In genomic region chr17:34198521-34198912, GRCm38 (mm10) we compare ENCODE assay signal across 7 mouse cellular contexts. TPM values are rescaled to one million over a fixed set of nuclear protein-coding genes. Genes with fewer than 3 reads are reported as not detected.
DNase-seq lines count a peak whose midpoint lies in the region; ATAC-seq and TF ChIP-seq lines count a peak whose summit lies in the region.

No protein-coding gene starts in this region.

- no peak for ATAC-seq in forebrain, postnatal 0 days
- peak; percentile 12 for ATAC-seq in liver, postnatal 0 days
- ATAC-seq in cerebellum, adult (ENCODE audit: insufficient number of reproducible peaks, low FRiP score, low TSS enrichment), result no peak

- no peak for TF ChIP-seq EP300 in liver, postnatal 0 days (IDR thresholded peaks at IDR 0.05; ENCODE audit: low read depth)

- peaks cover 2% of the 10 kb centered on the region; the same call in 1 of the 2 replicates for H3K27me3 ChIP-seq in testis, adult 2 months (ENCODE audit: control insufficient read depth, insufficient read depth, low read length)
- peaks cover 41% of the 10 kb centered on the region for H3K27me3 ChIP-seq in forebrain, postnatal 0 days (ENCODE audit: insufficient read depth, low read length)
- peaks cover 3% of the 10 kb centered on the region; the same call in 1 of the 2 replicates for H3K27me3 ChIP-seq in liver, postnatal 0 days (ENCODE audit: insufficient read depth, low read length)

- no peak overlapping the region for H3K27ac ChIP-seq in testis, adult 2 months (ENCODE audit: control insufficient read depth, insufficient read depth, low read depth, low read length)
- no peak overlapping the region for H3K27ac ChIP-seq in forebrain, postnatal 0 days (ENCODE audit: low read depth, low read length)
- H3K27ac ChIP-seq in liver, postnatal 0 days (ENCODE audit: low read depth), result peak overlapping the region; percentile 68

- TF ChIP-seq CTCF in testis, adult 2 months (IDR thresholded peaks at IDR 0.05; ENCODE audit: control insufficient read depth, insufficient read depth, insufficient replicate concordance, low read depth, low read length), result no peak
- no peak for TF ChIP-seq CTCF in forebrain, postnatal 0 days (IDR thresholded peaks at IDR 0.05; ENCODE audit: low read depth)
- no peak for TF ChIP-seq CTCF in liver, postnatal 0 days (IDR thresholded peaks at IDR 0.05; ENCODE audit: low read depth)

- H3K4me2 ChIP-seq in forebrain, postnatal 0 days (ENCODE audit: low read depth), result peak overlapping the region; percentile 76
- peak overlapping the region; percentile 88 for H3K4me2 ChIP-seq in liver, postnatal 0 days (ENCODE audit: low read depth, low read length)

- H3K4me1 ChIP-seq in testis, adult 2 months (ENCODE audit: control insufficient read depth, insufficient read depth, low read length), result peaks cover 11% of the 10 kb centered on the region
- no peaks in the 10 kb centered on the region for H3K4me1 ChIP-seq in forebrain, postnatal 0 days (ENCODE audit: insufficient read depth)
- peaks cover 9% of the 10 kb centered on the region for H3K4me1 ChIP-seq in liver, postnatal 0 days (ENCODE audit: insufficient read depth)

- H3K9me3 ChIP-seq in forebrain, postnatal 0 days (ENCODE audit: low read length), result no peaks in the 10 kb centered on the region
- no peaks in the 10 kb centered on the region for H3K9me3 ChIP-seq in liver, postnatal 0 days (ENCODE audit: low read length)

- peak overlapping the region; percentile 67 for H3K4me3 ChIP-seq in testis, adult 2 months (ENCODE audit: control insufficient read depth, low read depth, low read length)
- H3K4me3 ChIP-seq in forebrain, postnatal 0 days (ENCODE audit: low read depth, low read length), result peak overlapping the region; percentile 42
- H3K4me3 ChIP-seq in liver, postnatal 0 days (ENCODE audit: low read depth, low read length), result peak overlapping the region; percentile 74

- 10% methylated on average over 11 of the region's 11 CpGs for WGBS in forebrain, postnatal 0 days
- WGBS in liver, postnatal 0 days (ENCODE audit: insufficient replicate concordance), result 3% methylated on average over 11 of the region's 11 CpGs

- H3K36me3 ChIP-seq in testis, adult 2 months (ENCODE audit: control insufficient read depth, insufficient read depth, low read length), result no peaks in the 10 kb centered on the region
- H3K36me3 ChIP-seq in forebrain, postnatal 0 days (ENCODE audit: insufficient read depth), result no peaks in the 10 kb centered on the region
- H3K36me3 ChIP-seq in liver, postnatal 0 days (replicated peaks; ENCODE audit: insufficient read depth, low read length), result peaks cover 16% of the 10 kb centered on the region; the same call in 1 of the 2 replicates

- no peak for TF ChIP-seq POLR2A in testis, adult 2 months (IDR thresholded peaks at IDR 0.05; ENCODE audit: control insufficient read depth, low read depth, low read length)

- H3K9ac ChIP-seq in forebrain, postnatal 0 days, result no peak overlapping the region
- H3K9ac ChIP-seq in liver, postnatal 0 days (replicated peaks), result peak overlapping the region; percentile 80

- no peak for DNase-seq in testis, postnatal 10 days (ENCODE audit: low spot score)
- DNase-seq in forebrain, postnatal 0 days, result no peak
- DNase-seq in liver, postnatal 0 days, result no peak
- DNase-seq in thymus, postnatal 0 days (ENCODE audit: low spot score), result no peak
- no peak for DNase-seq in right cerebral cortex, adult 18-20 months

RNA-seq across cellular contexts. Expression of gene Psmb8, which starts 1.0 kb away (rescaled TPM):
- 2.0 and 2.3 TPM in 2 replicates for polyA plus RNA-seq in testis, adult 2 months (2012; rRNA removed)
- 1.5 and 2.9 TPM in 2 replicates for total RNA-seq in forebrain, postnatal 0 days (2014; rRNA removed)
- 4.8 and 7.2 TPM in 2 replicates for polyA plus RNA-seq in forebrain, postnatal 0 days (2015; fragmentation: Nextera tagmentation; extraction: Ambion mirVana)
- 49.7 and 51.6 TPM in 2 replicates for polyA plus RNA-seq in liver, postnatal 0 days (2015; fragmentation: Nextera tagmentation; extraction: Ambion mirVana)
- 875 and 899 TPM in 2 replicates for polyA plus RNA-seq in thymus, postnatal 0 days (2015; fragmentation: Nextera tagmentation; extraction: Ambion mirVana)

RNA-seq across cellular contexts. Expression of gene Tap2, which starts 4.8 kb away (rescaled TPM):
- polyA plus RNA-seq in testis, adult 2 months (2012; rRNA removed), result 1.3 and 2.0 TPM in 2 replicates
- total RNA-seq in forebrain, postnatal 0 days (2014; rRNA removed), result 1.3 and 1.9 TPM in 2 replicates
- polyA plus RNA-seq in forebrain, postnatal 0 days (2015; fragmentation: Nextera tagmentation; extraction: Ambion mirVana), result 3.2 and 3.8 TPM in 2 replicates
- 9.8 and 10.5 TPM in 2 replicates for polyA plus RNA-seq in liver, postnatal 0 days (2015; fragmentation: Nextera tagmentation; extraction: Ambion mirVana)
- 140 and 153 TPM in 2 replicates for polyA plus RNA-seq in thymus, postnatal 0 days (2015; fragmentation: Nextera tagmentation; extraction: Ambion mirVana)

RNA-seq across cellular contexts. Expression of gene Psmb9, which starts 11.0 kb away (rescaled TPM):
- polyA plus RNA-seq in testis, adult 2 months (2012; rRNA removed), result 1.7 TPM in 2 replicates
- total RNA-seq in forebrain, postnatal 0 days (2014; rRNA removed), result 1.2 and 1.9 TPM in 2 replicates
- 2.0 and 2.3 TPM in 2 replicates for polyA plus RNA-seq in forebrain, postnatal 0 days (2015; fragmentation: Nextera tagmentation; extraction: Ambion mirVana)
- polyA plus RNA-seq in liver, postnatal 0 days (2015; fragmentation: Nextera tagmentation; extraction: Ambion mirVana), result 20.4 and 22.9 TPM in 2 replicates
- polyA plus RNA-seq in thymus, postnatal 0 days (2015; fragmentation: Nextera tagmentation; extraction: Ambion mirVana), result 251 and 261 TPM in 2 replicates

RNA-seq across cellular contexts. Expression of gene Tap1, which starts 11.2 kb away (rescaled TPM):
- 1.5 TPM in 2 replicates for polyA plus RNA-seq in testis, adult 2 months (2012; rRNA removed)
- total RNA-seq in forebrain, postnatal 0 days (2014; rRNA removed), result 5.2 and 7.5 TPM in 2 replicates
- polyA plus RNA-seq in forebrain, postnatal 0 days (2015; fragmentation: Nextera tagmentation; extraction: Ambion mirVana), result 4.6 and 5.0 TPM in 2 replicates
- 8.8 and 9.3 TPM in 2 replicates for polyA plus RNA-seq in liver, postnatal 0 days (2015; fragmentation: Nextera tagmentation; extraction: Ambion mirVana)
- polyA plus RNA-seq in thymus, postnatal 0 days (2015; fragmentation: Nextera tagmentation; extraction: Ambion mirVana), result 81.6 and 87.3 TPM in 2 replicates

RNA-seq across cellular contexts. Expression of gene H2-Ob, which starts 40.2 kb away (rescaled TPM):
- 0.06 and 0.16 TPM in 2 replicates for polyA plus RNA-seq in testis, adult 2 months (2012; rRNA removed)
- total RNA-seq in forebrain, postnatal 0 days (2014; rRNA removed), result 0.10 TPM in 1 of 2 replicates, not detected in the other
- polyA plus RNA-seq in forebrain, postnatal 0 days (2015; fragmentation: Nextera tagmentation; extraction: Ambion mirVana), result 0.33 and 0.36 TPM in 2 replicates
- polyA plus RNA-seq in liver, postnatal 0 days (2015; fragmentation: Nextera tagmentation; extraction: Ambion mirVana), result 1.1 and 1.2 TPM in 2 replicates
- polyA plus RNA-seq in thymus, postnatal 0 days (2015; fragmentation: Nextera tagmentation; extraction: Ambion mirVana), result 2.6 and 2.8 TPM in 2 replicates

Comparison
In these comparisons a context has a peak if more than half of its experiments do, and no peak if none do; other contexts are left out.
1. RNA of gene Psmb8, which starts 1.0 kb away (polyA plus RNA-seq): 875 to 899 TPM in thymus, postnatal 0 days; 49.7 to 51.6 TPM in liver, postnatal 0 days, 4.8 to 7.2 TPM in forebrain, postnatal 0 days and 2.0 to 2.3 TPM in testis, adult 2 months; every median in the first group is over 10 times any median in the second.
2. RNA of gene Tap2, which starts 4.8 kb away (polyA plus RNA-seq): 140 to 153 TPM in thymus, postnatal 0 days; 9.8 to 10.5 TPM in liver, postnatal 0 days, 3.2 to 3.8 TPM in forebrain, postnatal 0 days and 1.3 to 2.0 TPM in testis, adult 2 months; every median in the first group is over 10 times any median in the second.
3. RNA of gene Psmb9, which starts 11.0 kb away (polyA plus RNA-seq): 251 to 261 TPM in thymus, postnatal 0 days; 20.4 to 22.9 TPM in liver, postnatal 0 days, 2.0 to 2.3 TPM in forebrain, postnatal 0 days and 1.7 TPM in testis, adult 2 months; every median in the first group is over 10 times any median in the second.
4. Peak in every context shown above with its lines, with median percentiles within 50 percentile points of each other: H3K4me3 ChIP-seq.